Mouse (Mus musculus) CH12.LX (cell line): ENCODE results near the gene Serpinf2.

Experiments
- CTCF ChIP-seq, 2 experiments: IDR thresholded peaks in 1 of 2; conservative IDR thresholded peaks in 1 of 2; 2 replicates each; pipeline ENCODE4 v1.5.1; 2011 to 2012; ENCODE audit warnings: low read depth in 2 of 2, low read length in 2 of 2, improper control_type of control experiment in 1 of 2, inconsistent platforms in 1 of 2, mild to moderate bottlenecking in 1 of 2, moderate library complexity in 1 of 2
- EP300 ChIP-seq: IDR thresholded peaks from 2 replicates; pipeline ENCODE4 v1.6.1; 2011; ENCODE audit warnings: low read length, improper control_type of control experiment
- HCFC1 ChIP-seq: IDR thresholded peaks from 2 replicates; pipeline ENCODE4 v1.6.1; 2012; ENCODE audit warnings: low read depth, mild to moderate bottlenecking, inconsistent platforms, low read length, improper control_type of control experiment
- KAT2A ChIP-seq: IDR thresholded peaks from 2 replicates; pipeline ENCODE4 v1.6.1; 2012; ENCODE audit warnings: low read length, improper control_type of control experiment, inconsistent platforms; ENCODE audit not compliant: insufficient replicate concordance
- MAX ChIP-seq: IDR thresholded peaks from 2 replicates; pipeline ENCODE4 v1.6.1; 2011; ENCODE audit warnings: low read length, improper control_type of control experiment
- NELFE ChIP-seq: IDR thresholded peaks from 2 replicates; pipeline ENCODE4 v1.6.1; 2011; ENCODE audit warnings: low read depth, low read length, improper control_type of control experiment
- PAX5 ChIP-seq: IDR thresholded peaks from 2 replicates; pipeline ENCODE4 v1.6.1; 2012; ENCODE audit warnings: low read length, inconsistent platforms, mixed read lengths
- POLR2AphosphoS2 ChIP-seq: IDR thresholded peaks from 2 replicates; pipeline ENCODE4 v1.6.1; 2011; ENCODE audit warnings: low read depth, low read length, improper control_type of control experiment
- SMC3 ChIP-seq: IDR thresholded peaks from 2 replicates; pipeline ENCODE4 v1.6.1; 2011; ENCODE audit warnings: low read depth, low read length, improper control_type of control experiment
- ZMIZ1 ChIP-seq: IDR thresholded peaks from 2 replicates; pipeline ENCODE4 v1.6.1; 2012; ENCODE audit warnings: low read depth, mild to moderate bottlenecking, inconsistent platforms, low read length, improper control_type of control experiment

- TF ChIP-seq CTCF (conservative IDR thresholded peaks at IDR 0.05 in 1 of 2, IDR thresholded peaks at IDR 0.05 in 1 of 2; ENCODE audit: low read depth in 2 of 2, low read length in 2 of 2) (no peak), KAT2A (no peak), PAX5 (no peak), MAX (peak; percentile 15; the same call in 1 of the 2 replicates), POLR2AphosphoS2 (no peak), ZMIZ1 (no peak), EP300 (peak; percentile 68), HCFC1 (peak; percentile 49), NELFE (no peak; the same call in 1 of the 2 replicates), SMC3 (no peak)
Measured at GRCm38 (mm10) chr11:75415994-75416393, 23.4 kb downstream of the Serpinf2 start.
